Mouse (Mus musculus) cerebellum, postnatal 14 days (tissue): ENCODE measurements around the gene Slc36a1.

Source experiments
- DNase-seq, 2 experiments: peaks; one replicate each; pipeline ENCODE4 v3.0.0; 2021; ENCODE audit warnings: mixed read lengths in 2 of 2

Gene Slc36a1

GRCm38 (mm10) chr11:55209626-55210353 is 5.6 kb downstream of the Slc36a1 start:
- peak in 1 of 2 experiments; percentile 23 for DNase-seq

- no peak for DNase-seq
Observed at GRCm38 (mm10) chr11:55213518-55213917, 9.4 kb downstream of the Slc36a1 start.

- no peak for DNase-seq
Observed at GRCm38 (mm10) chr11:55214161-55214560, 10.0 kb downstream of the Slc36a1 start.

- no peak for DNase-seq
Observed at GRCm38 (mm10) chr11:55214978-55215377, 10.8 kb downstream of the Slc36a1 start.

GRCm38 (mm10) chr11:55216061-55216460 is 11.9 kb downstream of the Slc36a1 start:
- no peak for DNase-seq

GRCm38 (mm10) chr11:55216830-55217229 is 12.7 kb downstream of the Slc36a1 start:
- no peak for DNase-seq

GRCm38 (mm10) chr11:55217418-55217817 is 13.3 kb downstream of the Slc36a1 start:
- no peak for DNase-seq

GRCm38 (mm10) chr11:55217880-55218279 is 13.7 kb downstream of the Slc36a1 start:
- no peak for DNase-seq

- no peak for DNase-seq
Observed at GRCm38 (mm10) chr11:55218473-55218872, 14.3 kb downstream of the Slc36a1 start.

- DNase-seq: no peak
Observed at GRCm38 (mm10) chr11:55221306-55221705, 17.2 kb downstream of the Slc36a1 start.

- no peak for DNase-seq
Observed at GRCm38 (mm10) chr11:55231034-55231433, 26.9 kb downstream of the Slc36a1 start.

- peak; percentile 85 to 87 for DNase-seq
Observed at GRCm38 (mm10) chr11:55234288-55234687, 30.1 kb downstream of the Slc36a1 start.

GRCm38 (mm10) chr11:55234791-55235190 is 30.6 kb downstream of the Slc36a1 start:
- no peak for DNase-seq

- peak in 1 of 2 experiments; percentile 24 for DNase-seq
Observed at GRCm38 (mm10) chr11:55236815-55237214, 32.7 kb downstream of the Slc36a1 start.

GRCm38 (mm10) chr11:55239496-55239895 is 35.3 kb downstream of the Slc36a1 start:
- no peak for DNase-seq

- DNase-seq: peak; percentile 78 to 81
Observed at GRCm38 (mm10) chr11:55240556-55240955, 36.4 kb downstream of the Slc36a1 start.

GRCm38 (mm10) chr11:55250527-55250926 is 46.4 kb downstream of the Slc36a1 start:
- DNase-seq: peak in 1 of 2 experiments; percentile 15

GRCm38 (mm10) chr11:55253391-55253790 is 49.2 kb downstream of the Slc36a1 start:
- peak in 1 of 2 experiments; percentile 42 for DNase-seq

GRCm38 (mm10) chr11:55261105-55261504 is 57.0 kb downstream of the Slc36a1 start:
- DNase-seq: peak; percentile 48 to 61

GRCm38 (mm10) chr11:55262000-55262399 is 57.9 kb downstream of the Slc36a1 start:
- DNase-seq: peak; percentile 96 to 98

GRCm38 (mm10) chr11:55264318-55264717 is 60.2 kb downstream of the Slc36a1 start:
- DNase-seq: no peak

GRCm38 (mm10) chr11:55265647-55266046 is 61.5 kb downstream of the Slc36a1 start:
- peak; percentile 54 to 57 for DNase-seq

GRCm38 (mm10) chr11:55268580-55268979 is 64.4 kb downstream of the Slc36a1 start:
- no peak for DNase-seq

- peak; percentile 91 to 93 for DNase-seq
Observed at GRCm38 (mm10) chr11:55274756-55275155, 70.6 kb downstream of the Slc36a1 start.
